Mouse (Mus musculus) megakaryocyte progenitor cell, adult 5-6 weeks (primary cell): ENCODE data around the gene Kcnq5. TPM values are rescaled to one million over a fixed set of nuclear protein-coding genes. Genes with fewer than 3 reads are reported as not detected.

Experiments used
- ATAC-seq: replicated peaks from 2 replicates; pipeline ENCODE4 v1.8.0; 2016; ENCODE audit warnings: mild to moderate bottlenecking, moderate TSS enrichment, inconsistent platforms; ENCODE audit not compliant: poor library complexity
- total RNA-seq, 2 experiments: library from RNA; stranded (forward) in 1 of 2; stranded (reverse) in 1 of 2; fragments of 157-497, 149-512 nt in 1 of 2; fragments of 200-1000 nt in 1 of 2; gene quantifications; 2 replicates each; pipeline versions ENCODE4 v1.2.3 to v1.2.4; 2015 to 2017

Kcnq5 gene
- total RNA-seq, 2 experiments from 2014 or later = 3.1 to 6.4 TPM

DNA sequence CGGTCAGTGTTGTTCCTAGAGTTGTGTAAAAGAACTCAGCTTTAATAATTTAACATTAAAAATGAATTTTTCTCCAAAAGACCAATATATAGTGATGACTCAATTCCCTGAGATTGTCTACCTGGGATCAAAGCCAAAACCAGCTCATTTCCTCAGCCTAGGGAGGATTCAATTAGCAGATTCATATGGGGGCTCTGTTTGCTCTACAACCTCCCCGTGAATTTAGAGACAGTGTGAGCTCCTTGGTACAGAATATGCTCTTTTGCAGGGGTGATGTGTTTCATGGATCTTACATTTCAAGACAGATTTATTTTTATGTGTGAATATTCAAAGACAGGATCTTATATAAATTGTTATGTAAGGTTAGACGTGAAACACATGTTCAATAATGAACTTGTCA, 284.9 kb downstream of the Kcnq5 start:
- ATAC-seq = no peak

DNA sequence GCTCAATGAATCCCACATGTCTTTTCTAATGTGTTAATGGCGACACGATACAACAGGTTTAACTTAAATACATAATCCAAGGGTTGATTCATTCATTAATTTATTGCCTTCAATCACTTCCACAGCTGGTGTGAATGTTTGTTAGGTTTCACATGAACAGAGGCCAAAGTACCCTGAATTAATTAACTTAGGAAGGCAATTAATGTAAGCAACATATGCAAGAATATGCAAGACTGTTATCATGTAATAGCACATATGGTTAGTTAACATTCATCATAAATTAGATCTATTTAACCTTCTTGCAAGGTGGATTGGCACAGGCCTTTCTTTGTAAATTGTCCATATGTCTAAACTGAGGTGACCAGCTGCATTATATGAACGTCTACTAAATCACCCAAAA, 300.9 kb downstream of the Kcnq5 start:
- no peak for ATAC-seq

DNA sequence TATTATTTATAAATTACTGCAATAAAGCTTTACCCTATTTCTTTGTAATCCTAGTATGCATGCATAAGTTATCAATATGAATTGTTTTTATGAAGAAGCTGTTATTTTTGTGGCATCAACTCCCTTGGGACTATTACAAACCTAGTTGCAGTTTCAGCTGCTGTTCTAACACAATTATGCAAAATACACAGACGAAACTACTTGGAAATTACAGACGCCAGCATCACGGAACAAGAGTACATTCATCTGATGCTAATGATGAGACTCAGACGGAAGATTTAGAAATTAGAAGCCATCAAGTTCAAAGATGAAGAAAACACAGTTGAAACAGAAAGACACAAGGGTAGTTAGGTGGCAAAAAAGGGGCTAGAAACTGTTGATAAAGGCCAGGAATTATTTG, 310.9 kb downstream of the Kcnq5 start:
- ATAC-seq = no peak

DNA sequence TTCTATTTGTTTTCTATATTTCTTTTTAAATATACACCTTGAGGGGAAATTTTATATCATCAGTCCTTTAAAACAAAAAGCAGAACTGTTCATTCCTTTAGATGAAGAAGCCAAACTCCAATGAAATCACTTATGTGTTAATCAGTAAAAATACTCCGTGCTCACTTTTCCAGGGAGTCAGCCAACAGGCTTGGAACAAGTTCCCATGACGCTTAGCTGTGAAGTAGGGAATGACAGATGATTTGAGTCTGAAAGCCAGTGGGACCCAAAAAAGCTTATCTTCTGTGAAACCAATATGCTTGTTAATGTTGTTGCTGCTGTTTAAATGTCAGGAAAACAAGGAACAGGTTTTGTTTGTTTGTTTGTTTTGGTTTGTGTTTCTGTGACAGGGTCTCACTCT, 326.3 kb downstream of the Kcnq5 start:
- no peak for ATAC-seq

DNA sequence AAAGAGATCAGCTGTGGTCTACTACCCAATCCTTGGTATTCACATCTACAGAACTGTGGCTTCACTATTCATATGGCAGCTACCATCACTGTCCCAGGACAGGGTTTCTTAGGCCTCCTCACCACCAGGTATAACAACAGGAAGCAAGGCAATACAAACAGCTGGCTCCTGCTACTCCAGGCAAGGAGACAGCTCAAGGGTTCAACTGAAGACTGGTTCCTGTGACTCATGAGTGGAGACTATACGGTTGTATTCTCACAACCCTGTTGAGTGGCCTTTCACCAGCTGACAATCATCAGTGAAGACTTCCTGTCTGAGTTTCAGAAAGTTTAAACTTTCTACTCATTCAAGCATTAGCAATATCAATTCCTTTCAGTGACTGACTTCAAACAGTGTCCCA, 327.7 kb downstream of the Kcnq5 start:
- no peak for ATAC-seq

DNA sequence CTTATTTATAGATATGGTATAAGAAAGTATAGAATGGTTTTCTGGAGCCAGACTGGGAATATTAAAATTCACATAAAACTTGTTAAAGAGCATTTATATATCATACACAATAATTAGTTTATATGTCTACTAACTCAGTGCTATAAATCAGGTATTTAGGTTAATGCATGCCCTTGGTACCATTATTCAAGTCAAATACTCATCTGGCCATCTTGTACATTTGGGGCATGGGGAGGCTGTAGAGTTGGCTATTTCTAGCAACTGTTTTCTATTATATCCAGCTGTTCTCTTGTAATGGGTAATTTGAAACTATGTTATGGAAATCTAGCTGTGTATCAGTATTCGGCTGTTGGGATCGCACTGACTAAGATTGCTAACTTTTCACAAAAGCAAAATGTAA, 339.3 kb downstream of the Kcnq5 start:
- no peak for ATAC-seq

DNA sequence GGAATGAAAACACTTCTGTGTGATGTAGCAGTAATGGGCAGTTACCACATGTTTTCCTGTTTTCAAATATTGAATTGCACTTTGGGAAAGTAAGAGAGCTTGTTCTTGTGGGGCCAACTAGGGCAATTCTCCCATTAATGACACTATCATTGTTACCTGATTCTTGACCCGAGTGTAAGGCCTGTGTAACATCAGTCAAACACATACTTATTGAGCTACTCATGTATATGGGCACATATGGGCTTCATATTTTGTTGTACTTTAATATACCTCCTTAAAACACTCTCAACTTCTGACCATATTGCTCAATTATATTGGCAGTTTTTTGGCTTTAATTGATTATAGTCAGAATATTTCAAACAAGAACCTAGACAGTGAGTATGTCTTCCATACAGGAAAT, 339.7 kb downstream of the Kcnq5 start:
- ATAC-seq = no peak

DNA sequence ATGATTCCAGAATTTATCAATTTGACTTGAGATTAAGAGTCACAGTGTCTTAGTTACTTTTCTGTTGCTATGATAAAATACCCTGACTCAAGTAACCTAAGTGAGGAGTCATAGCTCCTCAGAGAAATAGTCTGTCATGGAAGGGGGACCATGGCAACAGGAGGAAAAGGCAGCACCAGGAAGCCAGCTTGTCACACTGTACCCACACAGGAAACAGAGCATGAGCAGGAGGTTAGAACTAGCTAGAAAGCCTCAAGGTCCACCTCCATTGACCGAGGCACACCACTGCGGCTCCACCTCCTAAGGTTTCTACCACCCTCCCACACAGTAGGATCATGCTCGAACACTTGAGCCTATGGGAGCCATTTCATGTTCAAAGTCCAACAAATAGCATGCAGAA, 343.0 kb downstream of the Kcnq5 start:
- peak; percentile 57; the same call in 1 of the 2 replicates for ATAC-seq

DNA sequence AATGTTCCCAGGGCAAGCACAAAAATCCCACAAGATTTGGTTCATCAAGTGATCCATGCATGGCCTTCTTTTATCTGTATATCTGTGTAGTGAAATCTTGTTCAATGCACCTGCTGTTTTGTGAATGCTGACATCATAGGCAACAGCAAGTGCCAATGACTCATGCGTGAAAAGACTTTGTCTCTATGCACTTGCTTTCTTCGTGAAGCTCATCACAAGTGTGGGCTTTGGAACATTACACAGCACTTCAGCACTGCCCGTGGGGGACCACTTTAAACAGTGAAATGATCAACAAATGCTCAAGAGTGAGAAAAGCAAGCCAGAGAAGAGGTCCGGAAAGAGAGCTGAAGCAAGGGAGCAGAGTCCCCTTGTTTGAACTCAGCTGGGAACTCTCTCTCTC, 345.1 kb downstream of the Kcnq5 start:
- no peak for ATAC-seq

DNA sequence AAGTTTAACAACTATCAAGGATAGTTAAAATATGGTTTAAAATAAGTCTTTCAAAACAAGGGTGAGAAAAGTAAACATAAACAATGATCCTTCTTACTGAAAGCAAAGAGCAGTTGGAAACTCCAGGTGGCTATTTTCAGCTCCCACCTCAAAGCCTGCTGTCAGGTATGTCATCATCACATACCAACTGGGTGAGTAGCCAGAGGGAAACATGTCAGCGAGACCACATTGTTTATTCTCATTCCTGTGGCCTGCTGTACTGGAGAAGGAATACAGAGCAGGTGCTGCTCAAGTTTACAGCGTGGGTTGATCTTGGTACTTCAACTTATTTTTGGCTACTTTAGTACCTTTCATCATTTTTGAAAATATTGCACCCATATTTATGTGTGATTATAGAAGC, 347.8 kb downstream of the Kcnq5 start:
- ATAC-seq = no peak

DNA sequence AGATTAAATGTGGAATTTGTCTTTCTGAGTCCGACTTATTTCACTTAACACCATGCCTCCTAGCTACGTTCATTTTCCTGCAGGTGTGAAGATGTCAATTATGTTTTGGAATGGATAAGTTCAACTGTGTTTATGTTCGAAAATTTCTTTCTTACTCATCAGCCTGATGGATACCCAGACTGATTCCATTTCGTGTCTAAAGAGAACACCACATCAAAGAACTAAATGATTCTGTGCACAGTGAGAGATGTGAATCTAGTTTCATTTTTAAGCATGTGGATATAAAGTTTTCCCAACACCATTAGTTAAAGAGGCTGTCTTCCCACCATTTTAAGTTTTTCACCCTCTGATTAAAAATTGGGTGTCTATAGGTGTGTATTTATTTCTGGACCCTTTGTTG, 357.7 kb downstream of the Kcnq5 start:
- ATAC-seq = no peak

DNA sequence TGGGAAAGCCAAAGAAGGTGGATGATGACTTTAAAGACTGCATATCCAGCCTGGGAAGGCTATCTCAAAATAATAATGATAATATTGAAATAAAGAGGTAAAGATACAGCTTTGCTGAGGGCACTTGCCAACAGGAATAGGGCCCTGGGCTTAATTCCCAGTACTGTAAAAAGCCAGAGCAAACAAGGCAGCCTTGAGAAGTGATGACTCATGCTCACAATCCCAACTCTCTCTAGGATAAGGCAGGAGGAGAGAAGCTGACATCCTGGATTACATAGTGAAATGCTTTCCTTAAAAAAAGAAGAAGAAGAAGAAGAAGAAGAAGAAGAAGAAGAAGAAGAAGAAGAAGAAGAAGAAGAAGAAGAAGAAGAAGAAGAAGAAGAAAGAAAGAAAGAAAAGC, 359.2 kb downstream of the Kcnq5 start:
- no peak for ATAC-seq

DNA sequence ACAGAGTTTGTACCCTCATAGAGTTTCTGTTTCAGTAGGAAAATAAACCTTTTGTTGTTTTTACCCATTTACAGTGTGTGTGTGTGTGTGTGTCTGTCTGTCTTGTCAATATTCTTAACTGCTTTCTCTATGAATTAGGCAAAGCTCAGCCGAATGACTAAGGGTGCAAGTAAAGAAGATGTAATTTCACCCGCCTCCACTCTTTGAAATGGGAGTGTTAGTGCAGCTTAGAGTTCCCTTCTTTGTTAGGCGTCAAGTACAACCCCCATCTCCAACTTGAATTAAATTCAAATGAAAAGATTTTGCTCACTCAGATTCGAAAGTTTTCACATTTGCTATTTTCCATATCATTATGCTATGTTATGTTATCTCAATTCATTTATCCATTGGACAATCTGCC, 361.1 kb downstream of the Kcnq5 start:
- no peak for ATAC-seq

DNA sequence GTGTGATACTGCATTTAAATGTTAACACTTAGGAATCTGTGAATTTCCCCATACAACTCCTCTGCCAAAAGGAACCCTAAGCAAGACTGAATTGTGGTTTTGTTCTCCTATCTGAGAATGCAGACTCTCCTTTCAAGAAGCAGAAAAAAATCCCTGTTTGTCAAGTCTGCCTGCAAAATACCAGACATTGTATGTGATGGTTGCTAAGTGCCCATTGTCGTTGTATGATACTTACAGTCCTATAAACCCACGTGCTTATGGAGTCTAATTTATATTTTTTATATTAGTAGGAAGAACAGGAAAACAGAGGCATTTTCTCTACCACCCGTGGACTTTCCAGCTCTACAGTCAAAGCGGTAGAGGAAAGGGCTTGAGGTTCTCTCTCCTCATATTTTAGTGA, 367.9 kb downstream of the Kcnq5 start:
- ATAC-seq = no peak

DNA sequence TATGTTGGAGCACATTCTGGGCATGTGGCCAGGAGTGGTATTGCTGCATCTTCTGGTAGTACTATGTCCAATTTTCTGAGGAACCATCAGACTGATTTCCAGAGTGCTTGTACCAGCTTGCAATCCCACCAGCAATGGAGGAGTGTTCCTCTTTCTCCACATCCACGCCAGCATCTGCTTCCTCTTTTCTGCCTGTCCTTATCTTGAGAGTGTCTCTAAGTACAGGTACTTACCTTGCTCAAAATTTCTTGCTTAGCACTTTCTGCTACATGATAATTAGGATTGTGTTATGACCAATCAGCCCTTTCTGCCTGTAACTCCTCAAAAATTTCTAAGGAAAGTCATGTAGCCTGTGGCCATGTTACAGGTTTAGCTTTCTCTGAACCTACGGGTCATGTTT, 394.3 kb downstream of the Kcnq5 start:
- peak; percentile 61 for ATAC-seq

DNA sequence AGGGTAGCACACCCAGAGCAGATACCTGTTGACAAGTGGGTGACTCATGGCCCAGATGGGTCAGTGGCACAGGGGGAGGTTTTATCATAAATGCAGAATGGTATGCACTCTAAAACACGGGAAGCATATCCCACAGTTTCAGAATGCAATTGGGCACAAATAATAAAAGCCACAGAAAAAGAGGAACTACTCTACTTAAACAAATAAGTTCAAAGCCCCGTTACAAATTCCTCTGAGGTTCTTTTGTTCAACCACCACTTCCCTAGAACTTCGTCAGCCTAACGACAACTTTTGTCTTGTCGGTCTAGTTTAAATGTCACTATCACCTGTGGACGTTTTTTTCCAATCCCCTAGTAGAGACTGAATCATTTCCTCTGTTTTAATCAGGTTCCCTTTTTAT, 407.1 kb downstream of the Kcnq5 start:
- peak; percentile 76 for ATAC-seq

DNA sequence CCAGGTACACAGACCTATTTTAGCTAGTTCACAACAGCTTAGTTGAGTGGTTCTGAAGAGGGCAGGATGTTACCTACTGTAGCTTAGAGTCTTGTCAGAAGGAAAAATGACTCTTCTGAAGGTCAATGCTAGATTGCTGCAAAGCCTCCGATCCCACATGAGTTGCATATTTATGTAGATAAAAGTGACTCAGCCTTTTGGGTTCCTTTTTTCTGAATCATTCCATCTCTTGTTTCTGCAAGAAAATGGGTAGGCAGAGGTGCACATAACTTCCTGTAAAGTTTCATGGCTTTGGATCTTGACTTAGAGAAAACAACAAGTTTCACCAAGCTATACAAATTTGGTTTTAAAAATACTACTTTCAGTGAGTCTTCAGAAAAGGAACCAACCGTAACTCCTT, 409.0 kb downstream of the Kcnq5 start:
- ATAC-seq = peak; percentile 59

DNA sequence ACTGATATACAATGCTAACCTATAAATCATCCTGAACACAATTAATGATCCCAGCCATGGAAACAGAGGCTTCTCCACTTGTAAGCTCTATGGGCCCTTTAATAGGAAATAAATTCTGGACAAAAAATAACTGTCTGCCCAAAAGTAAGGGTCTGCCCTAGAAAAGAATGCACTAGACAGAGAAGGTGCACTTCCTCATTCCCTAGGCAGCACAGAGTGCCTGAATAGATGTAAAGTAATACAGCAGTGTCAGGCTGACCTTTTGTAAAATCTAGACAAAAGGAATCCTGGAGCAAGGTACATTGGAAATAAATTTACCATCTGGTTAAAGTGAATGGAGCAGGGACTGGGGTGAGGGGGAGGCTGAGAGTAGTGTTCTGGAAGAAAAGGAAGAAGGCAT, 417.8 kb downstream of the Kcnq5 start:
- ATAC-seq = peak; percentile 39; the same call in 1 of the 2 replicates

DNA sequence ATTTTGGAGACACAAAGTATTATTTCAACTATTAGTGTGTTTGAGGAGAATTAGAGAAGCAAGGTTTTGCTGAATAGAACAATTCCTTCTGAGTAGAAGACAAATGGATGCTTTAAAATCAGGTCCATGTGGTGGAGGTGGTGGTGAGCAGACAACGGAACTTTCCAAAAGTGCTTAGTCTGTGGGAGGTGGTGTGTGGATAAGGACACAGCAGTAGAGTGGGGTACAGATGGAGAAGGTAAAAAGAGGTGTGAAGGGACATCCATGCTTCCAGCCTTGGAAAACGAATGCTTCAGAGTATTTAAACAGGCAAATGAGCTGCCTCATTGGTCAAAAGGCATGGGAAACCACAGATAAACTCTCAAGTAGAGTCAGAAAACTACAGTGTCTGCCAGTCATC, 422.3 kb downstream of the Kcnq5 start:
- ATAC-seq = no peak

DNA sequence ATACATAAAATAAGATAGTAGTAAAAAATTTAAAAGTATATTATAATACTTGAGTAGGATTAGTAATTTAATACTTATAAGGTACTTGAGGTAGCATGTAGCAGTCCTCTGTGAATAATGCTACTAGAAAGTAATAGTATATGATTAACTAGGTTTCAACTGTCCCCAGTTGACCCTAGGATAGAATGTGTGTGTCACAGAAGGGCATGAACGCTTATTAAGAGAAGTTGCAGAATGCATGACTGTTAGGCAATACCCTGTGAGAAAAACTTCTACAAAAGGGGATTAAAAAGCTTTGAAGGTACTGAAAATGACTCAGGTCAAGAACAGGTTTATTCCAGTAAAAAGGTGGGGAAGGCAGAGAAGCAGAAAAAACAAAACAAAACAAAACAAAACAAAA, 430.9 kb downstream of the Kcnq5 start:
- ATAC-seq = peak; percentile 72

DNA sequence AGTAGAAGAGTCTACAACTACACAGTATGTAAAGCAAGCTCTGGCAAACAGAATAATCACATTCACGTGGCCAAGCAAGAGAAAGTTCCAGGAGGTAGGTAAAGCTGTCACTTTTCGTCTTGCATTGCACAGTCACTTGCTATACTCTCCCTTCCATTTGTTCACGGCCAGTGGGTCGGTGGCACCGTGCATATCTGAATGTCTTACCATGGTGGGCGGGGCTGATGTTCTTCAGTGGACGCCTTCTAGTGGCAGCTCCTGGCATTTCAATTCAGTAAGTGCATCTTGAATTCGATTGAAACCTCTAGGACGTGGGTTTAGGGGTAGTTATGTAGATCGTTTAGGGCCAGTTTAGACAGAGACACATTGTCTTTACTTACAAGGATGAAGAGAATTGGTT, 439.7 kb downstream of the Kcnq5 start:
- ATAC-seq = no peak; the same call in 1 of the 2 replicates

DNA sequence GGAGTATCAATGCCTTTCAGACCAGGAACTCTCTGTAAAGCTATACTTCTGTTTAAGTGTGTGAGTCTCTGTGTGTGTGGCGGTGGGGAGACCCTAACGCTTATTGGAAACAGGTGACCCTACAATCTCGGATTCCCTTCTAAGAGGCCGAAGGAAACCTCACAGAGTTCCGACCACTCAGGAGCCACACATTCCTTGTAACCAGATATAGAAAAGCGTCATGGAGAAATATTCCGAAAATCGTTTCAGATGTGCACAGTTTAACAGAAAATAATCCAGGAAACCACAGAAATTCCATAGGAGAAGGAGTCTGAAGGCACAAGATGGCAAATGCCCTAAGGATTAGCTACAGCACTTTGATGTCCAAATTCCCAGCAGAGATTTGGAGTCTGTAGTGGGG, 440.3 kb downstream of the Kcnq5 start:
- no peak for ATAC-seq

DNA sequence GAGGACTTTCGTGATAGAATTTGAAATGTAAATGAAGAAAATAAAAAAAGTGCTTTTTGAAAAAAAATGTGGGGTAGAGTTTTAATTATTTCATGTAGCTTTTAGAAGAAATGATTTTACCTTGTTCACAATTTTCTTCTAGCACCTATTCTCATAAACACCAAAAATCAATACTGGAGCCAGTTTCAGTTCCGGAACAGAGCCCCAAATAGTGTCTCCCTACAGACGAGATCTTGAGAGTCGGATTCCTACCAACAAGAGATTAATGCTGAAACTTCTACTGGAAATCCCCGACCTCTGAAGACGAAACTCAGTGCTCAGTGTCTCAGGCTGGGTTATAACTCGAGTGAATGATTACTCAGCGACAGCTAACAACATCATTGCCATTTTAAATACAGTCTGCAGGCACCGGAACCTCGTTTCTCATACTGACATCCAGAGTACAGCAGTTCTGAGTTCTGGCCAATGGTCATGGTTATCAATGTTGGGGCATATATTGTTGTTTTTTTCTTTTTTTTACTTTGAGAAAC, 441.6 kb downstream of the Kcnq5 start:
- ATAC-seq = no peak

DNA sequence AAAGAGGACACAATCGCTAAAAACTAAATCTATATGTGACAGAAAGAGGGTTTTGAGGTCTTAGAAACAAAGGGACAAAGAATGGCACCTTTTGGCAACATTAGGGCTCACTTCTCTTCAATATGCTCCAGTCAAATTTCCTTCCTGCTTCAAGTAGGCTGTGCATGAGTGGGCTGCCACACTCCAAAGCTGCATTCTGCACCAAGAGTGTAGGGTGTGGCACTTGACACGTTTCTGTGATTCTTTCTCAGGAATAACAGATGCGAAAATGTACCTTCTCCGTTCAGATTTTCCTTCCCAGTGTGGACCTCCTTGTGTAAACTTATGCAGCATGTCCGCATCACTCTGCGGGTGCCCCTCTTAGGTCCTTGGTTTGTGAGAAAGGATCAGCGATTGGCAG, 455.1 kb downstream of the Kcnq5 start:
- no peak for ATAC-seq
